Mouse (Mus musculus): ENCODE data around the gene P4ha1.
"Not testable (repeated sequence)": the region's sequence is repeated elsewhere in the genome, so short reads cannot be mapped to it uniquely, and the experiment has no call there.

The P4ha1 gene

DNA sequence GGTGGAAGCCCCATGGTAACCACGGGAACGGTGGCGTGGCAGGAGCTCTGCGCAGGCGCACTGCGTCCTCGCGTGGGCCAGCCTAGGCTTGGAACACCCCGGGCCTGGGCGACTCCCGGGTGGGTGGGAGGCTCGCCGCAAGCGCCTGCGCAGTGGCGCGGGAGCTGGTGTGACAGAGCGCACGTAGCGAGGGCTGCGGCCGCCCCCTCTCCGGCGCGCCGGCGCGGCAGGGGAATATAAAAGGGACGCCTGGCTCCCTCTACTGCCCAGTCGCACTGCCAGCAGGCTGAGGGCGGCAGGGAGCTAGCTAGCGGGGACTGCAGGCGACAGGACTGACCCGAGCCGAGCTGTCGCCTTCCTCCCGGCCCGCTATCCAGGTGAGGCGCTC lies at the start of gene P4ha1:
P4ha1 (plus strand) TSS at position 197 of the 388 bp plus-strand sequence.
- DNase-seq, result peak; percentile 99

DNA sequence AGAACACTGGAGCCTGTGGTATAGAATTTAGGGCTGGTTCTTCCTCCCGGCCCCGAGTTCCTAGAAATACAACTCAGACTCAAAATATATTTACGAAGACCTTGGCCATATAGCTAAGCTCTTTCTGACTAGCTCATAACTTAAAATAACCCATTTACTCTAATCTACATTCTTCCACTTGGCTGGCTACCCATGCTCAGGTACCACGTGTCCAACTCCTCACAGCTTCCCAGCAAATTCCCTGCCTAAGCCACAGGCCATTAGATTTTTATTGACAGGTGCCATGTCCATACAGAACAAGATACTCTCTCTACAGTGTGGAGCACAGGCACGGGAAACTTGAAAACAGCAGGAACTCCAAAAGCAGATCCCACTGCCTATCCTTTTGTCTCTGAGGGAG lies 47.4 kb upstream of the P4ha1 start:
- no peak for DNase-seq

DNA sequence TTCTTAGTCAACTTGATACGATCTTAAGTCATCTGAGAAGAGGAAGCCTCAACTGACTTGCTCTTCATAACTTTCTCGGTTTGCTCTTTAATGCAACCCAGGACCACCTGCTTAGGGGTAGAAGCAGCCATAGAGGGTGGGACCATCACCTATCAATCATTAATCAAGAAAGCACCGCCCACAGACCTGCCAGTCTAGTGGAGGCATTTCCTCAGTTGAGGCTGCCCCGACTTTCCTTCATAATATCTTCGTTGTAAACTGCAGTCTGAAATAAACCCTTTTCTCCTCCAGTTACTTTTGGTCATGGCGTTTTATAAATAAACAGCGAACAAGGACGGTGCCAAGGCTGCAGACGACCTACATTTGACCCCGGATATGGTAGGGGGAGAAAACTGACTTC lies 46.0 kb upstream of the P4ha1 start:
- DNase-seq, result peak; percentile 60 to 64

DNA sequence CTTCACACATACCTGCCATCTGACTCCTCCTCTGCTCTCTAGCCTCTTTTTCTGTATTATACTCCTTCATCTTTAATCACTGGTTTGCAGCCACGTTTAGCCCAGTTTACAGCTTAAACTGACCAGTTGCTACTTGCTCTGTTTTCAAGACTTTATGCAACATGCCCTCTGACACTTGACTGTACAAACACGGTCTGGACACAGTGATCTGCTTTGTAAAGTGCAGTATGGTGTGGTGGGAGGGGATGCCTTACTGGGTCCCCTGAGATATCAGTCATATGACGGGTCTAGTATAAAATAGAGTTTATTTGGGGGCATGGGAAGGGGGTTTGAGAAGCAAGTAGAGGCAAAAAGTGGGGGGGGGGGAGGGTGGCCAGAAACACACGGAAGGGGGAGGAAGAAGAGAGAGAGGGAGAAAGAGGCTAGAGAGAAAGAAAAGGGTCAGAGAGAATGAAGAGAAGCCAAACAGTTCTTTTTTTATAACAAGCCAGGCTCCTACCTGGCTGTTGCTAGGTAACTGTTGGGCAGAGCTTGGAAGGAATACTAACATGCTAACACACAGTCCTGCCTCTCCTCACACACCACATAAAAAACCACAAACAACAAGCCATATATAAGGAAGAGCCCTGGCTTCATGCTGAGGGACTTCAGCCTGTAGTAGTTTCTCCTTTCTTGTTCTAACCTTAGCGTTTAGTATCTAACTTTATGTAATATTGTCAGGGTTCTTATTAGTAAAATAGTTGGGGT lies 45.2 kb upstream of the P4ha1 start:
- DNase-seq, result peak in 1 of 2 experiments; percentile 37

DNA sequence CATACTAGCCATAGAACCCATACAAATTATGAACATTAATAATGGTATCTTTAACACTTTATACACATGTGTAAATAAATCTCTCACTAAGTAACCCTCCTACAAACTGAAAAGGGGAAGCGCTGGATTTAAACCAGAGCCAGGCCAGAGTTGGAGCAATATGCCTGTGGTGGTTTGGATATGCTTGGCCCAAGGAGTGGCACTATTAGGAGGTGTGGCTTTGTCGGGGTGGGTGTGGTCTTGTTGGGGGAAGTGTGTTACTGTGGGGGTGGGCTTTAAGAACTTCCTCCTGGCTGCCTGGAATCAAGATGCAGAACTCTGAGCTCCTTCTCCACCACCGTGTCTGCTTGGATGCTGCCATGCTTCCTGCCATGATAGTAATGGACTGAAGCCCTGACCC lies 39.9 kb upstream of the P4ha1 start:
- no peak for DNase-seq

DNA sequence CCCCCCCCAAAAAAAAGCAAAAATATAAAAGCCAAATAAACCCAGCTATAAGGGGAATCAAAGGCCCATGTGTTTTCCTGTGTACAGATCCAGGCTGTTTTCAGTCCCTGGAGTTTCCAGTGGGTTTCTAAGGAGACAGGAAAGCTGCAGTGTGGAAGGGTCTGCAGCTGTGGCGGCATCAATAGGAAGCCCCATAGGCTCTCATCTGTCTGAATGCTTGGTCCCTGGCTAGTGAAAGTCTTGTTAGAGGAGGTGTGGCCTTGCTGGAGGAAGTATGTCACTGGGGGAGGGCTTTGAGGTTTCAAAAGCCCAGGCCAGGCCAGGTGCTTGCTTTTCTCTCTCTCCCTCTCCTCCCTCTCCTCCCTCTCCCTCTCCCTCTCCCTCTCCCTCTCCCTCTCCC lies 39.3 kb upstream of the P4ha1 start:
- no peak for DNase-seq

DNA sequence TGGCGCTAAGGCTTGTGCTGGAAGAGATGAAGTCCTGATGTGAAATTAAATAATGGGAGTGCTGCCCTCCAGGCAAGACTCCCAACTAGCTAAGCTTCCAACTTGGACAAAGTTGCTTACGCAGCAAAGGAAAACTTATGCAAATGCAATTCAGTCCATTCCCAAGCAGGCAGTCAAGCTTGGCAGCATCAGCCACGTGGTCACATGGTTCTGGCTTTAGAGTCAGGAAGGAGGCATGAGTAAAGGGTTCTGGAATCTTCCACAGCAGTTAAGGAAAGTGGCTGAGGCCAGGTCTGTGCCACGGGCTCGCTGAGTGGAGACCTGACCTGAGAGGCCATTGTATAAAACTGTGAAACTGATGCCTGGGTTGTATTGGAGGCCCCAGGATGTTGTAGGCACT lies 37.6 kb upstream of the P4ha1 start:
- DNase-seq, result peak; percentile 72 to 88

DNA sequence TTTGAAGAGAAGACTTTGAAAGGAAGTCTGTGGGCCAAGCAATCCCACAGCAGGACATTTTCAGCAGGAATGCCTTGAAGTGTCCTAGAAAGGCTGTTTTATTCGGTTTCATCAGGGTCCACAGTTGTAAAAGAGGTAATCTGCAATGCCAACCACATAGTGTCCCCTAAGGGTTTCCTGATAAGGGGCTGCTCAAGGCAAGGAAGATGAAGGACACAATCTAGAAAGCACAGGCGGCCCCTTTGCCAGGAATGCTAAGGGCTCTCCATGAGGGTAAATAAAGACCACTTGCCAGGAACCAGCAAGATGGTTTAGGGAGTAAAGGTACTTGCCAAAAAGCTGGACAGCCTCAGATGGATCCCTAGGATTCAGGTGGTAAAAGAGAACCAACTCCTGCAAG lies 35.8 kb upstream of the P4ha1 start:
- no peak for DNase-seq

DNA sequence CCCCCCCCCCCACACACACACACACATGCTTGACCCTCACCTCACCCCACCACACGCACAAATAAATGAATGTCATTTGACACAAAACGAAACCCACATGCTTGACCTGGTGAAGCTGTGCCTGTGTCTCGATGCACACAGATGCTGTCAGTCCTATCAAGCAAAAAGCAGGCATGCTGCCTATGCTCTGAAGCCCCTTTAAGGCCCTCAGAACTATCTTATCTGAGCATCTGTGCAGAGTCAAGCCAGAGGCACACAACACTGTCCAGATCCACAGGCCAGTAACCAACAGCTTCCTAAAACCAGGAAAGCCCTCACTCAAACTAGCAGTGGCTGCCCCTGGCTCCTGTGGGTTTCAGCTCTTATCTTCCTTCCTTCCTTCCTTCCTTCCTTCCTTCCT lies 35.4 kb upstream of the P4ha1 start:
- no peak for DNase-seq

DNA sequence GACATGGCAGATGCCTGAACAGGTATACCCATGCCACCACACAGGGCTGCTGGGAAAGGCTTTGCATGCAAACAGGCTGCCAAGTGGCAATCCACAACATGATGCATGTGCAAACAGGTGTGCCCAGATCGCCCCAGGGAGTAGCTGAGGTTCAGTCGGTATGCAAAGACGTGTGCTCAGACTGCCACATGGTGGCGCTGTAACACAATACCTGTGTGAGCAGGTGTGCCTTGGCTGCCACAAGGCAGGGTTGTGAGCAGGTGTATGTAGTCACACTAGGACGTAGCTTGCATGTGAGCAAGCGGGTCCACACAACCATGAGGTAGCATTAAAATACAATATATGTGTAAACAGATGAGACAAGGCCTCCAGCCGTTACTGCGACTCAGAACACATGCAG lies 34.0 kb upstream of the P4ha1 start:
- peak in 1 of 2 experiments; percentile 62 for DNase-seq

DNA sequence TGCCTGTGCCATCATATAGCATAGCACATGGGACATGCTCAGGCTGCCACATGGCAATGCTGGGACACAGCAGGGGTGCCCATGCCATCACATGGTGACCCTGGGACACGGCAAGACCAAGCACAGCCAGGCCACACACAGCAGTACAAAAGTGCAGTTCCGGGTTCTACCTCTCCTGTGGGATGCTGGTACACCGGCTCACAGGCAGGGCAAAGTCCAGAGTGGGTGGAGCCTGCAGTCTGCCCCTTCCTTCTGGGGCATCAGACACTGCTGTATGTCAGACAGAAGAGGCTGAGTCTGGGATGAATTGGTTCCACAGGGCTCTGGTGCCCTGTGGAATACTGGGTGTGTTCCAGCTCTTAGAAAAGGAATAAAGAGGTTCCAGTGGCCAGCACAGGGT lies 31.6 kb upstream of the P4ha1 start:
- peak; percentile 57 to 81 for DNase-seq

DNA sequence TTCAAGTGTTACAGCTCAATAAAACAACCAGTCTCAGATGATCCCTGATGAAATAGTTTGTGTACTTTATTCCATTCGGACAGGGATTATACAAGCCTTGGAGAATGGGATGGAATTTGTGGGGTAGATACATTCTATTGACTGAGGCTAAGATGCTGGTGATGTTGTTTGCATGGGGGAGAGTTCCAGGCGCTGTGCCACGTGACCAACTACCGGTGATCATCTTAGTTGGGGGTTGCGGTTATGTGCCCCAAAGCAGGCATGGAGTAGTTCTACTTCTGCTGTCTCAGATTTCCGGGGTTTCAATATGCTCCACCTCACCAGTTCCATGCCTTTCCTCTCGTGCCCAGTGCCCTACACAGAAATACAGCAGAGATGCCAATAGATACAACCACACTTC lies 31.0 kb upstream of the P4ha1 start:
- no peak for DNase-seq

DNA sequence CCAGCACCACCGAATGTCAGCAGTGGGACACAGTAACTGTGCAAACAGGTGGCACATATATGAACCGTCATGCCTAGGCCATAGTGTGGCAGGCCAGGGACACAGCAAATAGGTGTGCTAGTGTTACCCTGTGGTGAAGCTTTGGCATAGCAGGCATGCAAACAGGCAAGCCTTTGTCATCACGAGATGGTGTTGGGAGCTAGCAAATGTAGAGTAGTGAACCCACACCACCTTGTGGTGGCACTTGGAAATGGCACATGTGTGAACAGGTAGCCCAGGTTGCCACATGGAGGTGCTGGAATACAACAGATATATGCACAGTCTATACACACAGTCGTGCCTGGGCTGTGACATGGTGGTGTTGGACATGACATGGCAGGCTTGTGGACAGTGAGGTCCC lies 30.5 kb upstream of the P4ha1 start:
- peak; percentile 82 to 91 for DNase-seq

DNA sequence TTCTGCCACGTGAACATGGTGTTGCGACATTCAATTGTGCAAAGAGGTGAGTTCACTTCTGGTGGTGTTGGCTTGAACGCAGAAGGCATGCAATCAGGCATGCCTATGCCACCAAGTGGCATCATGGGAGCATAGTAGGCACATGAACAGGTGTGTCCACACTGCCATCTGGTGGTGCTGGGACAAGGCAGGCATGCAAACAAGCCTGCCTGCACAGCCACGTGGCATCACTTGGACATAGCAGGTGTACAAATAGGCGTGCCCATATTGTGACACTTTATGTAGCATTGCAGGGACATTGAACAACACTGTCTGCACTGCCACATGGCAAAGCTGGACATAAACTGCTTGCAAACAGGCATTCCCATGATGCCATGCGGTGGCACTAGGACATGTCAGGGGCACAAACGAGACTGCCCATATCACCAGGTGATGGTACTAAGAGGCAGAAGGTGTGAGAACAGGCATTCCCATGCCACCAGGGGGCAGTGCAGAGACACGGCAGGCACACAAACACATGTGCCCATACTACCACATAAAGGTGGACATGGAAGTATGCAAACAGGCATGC lies 27.8 kb upstream of the P4ha1 start:
- DNase-seq, result peak; percentile 73 to 87

DNA sequence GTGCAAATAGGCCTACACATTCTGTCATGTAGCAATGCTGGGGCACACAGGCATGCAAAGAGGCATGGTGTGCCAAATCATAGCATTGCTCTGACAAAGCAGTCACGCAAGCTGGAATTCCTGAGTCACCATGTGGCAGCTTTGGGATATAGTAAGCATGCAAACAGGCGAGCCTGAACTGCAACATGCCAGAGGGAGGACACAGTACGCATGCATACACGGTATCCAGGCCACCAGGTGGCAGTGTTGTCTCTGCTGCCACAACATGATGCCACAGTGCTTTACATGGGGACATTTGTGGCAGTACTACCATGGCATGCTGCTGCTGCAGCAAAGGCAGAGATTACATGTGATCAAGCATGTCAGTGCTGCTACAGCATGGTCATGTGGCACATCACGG lies 26.8 kb upstream of the P4ha1 start:
- DNase-seq, result peak; percentile 71 to 92

DNA sequence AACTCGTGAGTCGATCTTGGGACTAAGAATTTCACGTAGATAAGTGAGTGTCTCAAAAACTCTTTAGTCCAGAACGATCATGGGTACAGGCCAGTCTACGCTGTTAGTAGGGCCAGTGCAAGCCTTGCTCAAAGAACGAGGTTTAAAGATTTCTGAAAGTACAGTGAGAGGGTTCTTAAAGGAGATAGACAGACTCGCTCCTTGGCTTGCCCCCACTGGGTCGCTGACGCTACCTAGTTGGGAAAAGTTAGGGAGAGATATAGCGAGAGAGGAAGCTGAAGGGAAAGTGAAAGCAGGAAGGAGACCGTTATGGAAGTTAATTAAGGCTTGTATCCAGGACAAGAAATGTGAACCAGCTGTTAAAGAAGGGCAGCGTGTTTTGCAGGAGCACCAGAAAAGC lies 20.4 kb upstream of the P4ha1 start:
- DNase-seq, result not testable (repeated sequence)

DNA sequence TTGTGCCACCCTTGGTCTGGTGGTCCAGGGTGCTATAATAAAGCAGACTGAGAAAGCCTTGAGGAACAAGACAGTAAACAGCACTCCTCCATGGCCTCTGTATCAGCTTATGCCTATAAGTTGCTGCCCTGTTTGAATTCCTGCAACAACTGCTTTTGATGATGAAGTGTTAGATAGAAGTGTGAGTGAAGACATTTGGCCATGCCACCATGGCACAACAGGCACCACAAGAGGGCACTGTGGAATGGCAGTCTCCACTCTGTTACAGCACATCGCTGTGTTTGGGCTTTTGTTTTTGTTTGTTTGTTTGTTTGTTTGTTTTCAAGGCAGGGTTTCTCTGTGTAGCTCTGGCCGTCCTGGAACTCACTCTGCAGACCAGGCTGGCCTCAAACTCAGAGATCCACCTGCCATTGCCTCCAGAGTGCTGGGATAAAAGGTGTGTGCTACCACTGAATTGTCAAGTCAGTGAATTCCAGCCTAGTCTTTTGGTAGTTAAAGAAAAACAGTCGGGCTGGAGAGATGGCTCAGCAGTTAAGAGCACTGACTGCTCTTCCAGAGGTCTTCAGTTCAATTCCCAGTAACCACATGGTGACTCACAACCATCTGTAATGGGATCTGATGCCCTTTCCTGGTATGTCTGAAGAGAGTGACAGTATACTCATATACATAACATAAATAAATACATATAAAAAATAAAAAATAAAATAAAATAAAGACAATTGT lies 13.9 kb upstream of the P4ha1 start:
- DNase-seq, result peak; percentile 60 to 87

DNA sequence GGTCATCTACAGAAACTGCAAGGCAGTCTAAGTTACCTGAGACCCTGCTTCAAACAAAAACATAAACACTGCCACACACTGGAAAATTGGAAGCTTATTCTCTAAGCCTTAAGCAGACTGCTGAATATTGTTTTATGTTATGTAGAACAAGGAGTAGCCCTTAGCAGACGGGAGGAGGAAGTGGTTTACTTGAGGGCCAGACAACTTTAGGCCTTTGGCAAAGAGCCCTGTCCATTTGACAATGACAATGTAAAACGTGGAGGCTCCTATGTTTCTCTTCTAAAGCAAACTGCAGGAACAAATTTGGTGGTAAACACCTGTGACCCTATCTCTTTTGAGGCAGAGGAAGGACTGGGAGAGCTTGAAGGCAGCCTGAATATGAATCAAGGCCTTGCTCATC lies 13.0 kb upstream of the P4ha1 start:
- peak in 1 of 2 experiments; percentile 21 for DNase-seq

DNA sequence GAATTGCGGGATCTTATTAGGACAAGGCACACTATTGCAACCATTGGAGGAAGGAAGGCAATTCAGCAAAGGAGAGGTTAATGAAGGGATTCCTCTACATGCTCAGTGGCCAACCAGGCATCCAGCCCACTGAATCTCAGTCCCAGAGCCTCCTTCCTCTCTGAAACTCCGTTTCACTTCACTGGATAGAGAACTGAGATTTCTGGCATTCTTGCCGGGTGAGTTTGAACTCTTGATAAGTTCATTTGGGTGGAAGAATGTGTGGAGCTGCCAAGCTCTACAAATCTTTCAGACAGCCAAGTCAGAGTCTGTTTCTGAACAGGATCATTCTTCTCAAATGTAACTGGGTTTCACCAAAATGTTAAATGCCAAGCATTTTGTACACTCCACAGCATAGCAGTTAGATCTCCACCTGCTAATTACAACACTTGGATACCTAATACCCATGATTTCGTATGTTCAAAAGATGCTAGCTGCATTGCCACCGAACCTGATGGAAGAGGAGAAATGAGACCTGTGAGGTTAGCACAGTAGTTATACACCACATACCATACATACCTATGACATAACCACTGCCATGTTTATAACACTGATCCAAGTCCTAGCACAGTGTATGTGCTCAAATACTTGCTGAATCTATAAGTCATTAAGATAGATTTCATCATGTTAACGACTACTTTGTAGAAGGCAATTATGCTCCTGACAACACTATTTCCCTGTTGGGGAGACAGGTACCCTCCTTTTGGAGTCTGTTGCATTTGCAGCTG lies 12.2 kb upstream of the P4ha1 start:
- peak; percentile 70 to 84 for DNase-seq

DNA sequence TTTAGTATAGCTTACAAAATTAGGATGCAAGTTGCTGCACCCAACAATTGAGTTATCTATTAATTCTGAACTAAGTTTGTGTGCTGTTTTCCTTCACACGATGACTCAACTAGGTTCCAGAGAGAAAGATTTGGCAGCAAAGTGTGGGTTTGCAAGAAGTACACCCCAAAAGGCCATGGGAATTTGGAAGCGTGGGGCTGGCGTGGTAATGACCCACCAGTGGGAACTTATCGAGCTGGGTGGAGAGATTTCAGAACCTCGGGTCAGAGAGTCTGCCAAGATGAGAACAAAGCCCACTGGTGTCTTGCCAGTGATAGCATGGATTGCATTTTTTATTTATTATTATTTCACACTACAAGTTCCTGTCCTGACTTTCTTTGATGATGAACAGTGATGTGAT lies 11.2 kb upstream of the P4ha1 start:
- DNase-seq, result no peak

DNA sequence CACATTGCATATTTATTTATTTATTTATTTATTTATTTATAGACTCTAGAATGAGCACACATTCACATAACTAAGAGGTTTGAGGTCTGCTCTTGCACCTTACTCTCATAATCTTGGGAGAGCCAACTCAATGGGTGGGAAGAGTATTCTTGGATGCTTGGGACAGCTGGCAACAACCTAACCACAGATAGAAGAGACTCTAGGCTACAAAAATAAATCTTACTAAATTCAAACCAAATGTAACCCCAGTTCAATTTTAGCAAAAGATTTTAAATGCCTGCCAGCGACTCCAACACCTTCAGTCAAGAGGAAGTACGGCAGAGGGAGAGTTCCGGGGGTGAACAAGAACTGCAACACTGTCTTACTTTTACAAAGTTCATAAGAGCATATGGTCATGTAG lies 2.0 kb upstream of the P4ha1 start:
- no peak for DNase-seq

DNA sequence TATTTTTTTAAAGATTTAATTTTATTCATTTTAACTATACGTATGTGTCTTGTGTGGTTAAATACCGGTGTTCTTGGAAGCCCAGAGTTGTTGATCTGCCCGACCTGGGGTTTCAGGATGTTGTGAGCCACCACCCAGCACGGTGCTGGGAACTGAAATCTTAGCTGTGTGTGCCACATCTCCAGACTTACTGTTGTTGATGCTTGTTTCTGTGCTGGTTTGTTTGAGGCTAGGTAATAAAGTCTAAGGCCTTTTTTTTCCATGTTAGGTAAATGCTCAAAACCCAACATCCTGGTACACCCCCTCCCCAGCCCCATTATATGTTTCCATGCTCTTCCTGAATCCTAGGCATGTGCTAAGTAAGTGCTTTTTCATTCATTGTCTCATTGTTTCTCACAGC lies 825 bp upstream of the P4ha1 start:
- DNase-seq, result no peak

DNA sequence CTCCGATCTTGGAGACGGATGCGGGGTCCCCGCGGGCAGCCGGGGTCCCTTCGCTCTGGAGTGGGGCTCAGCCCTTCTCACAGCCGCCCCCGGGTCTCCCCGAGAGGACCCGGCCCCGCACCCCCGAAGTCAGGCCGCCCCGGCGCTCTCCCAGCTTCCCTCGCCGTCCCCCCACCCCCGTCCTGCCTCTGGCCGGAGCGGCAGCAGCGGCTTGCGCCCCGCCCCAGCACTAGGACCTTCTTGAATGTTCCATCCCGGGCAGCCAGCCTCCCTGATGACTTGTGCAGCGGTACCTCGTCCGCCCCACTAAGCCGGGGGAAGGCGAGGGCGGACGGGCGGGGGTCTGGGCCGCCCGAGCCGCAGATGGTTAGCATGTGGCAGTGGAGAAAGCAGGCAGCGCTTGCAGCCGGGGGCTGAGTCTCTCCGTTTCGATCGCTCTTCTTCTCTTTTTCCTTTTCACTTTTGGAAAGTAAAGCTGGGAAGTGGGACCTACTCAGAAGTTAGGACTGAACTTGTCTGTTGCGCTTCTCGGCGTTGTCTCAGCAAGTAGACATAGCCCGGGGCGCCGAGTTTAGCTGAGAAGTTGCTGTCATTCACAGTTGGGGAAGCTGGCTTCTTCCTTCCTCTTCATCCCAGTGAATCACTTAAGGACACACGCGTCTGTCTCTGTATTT lies 529 bp downstream of the P4ha1 start:
- peak; percentile 74 to 85 for DNase-seq

Data from kidney, postnatal 36 days (tissue).